Mouse (Mus musculus): ENCODE data around the gene Dlg4. TPM values are rescaled to one million over a fixed set of nuclear protein-coding genes. Genes with fewer than 3 reads are reported as not detected.

The Dlg4 gene
- total and polyA plus RNA-seq, 3 experiments = 6.5 to 24.7 TPM; not detected in 1

DNA sequence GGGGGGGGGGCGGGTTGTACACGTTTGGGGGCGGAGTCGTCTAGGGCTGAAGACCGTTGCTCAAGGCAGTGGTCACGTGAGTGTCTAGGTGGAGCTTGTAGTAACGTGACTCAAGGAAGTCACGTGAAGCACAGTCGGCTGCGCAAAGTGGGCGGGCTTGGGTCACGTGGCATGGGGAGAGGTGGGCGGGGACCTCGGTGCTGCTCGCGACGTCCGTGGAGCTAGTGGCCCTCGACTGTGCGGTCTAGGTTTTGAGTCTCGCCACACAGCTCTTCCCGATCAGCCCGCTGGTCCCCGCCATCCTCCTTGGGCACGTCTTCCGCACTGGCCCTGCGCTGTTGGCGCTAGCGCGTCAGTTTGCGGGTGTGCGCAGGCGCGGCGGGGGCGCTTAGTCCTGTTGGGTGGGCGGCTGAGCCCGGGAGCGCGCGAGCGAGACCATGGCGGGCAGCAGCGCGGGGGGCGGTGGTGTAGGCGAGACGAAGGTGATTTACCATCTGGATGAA lies 16.3 kb upstream of the Dlg4 start, which contains the start of gene Dvl2:
Gene Dvl2, plus strand, starts transcription at position 200 of the 503 bp plus-strand sequence.
- Histone ChIP-seq H3K4me3 (ENCODE audit: control insufficient read depth in 1 of 2, insufficient read depth in 1 of 2, low read depth in 2 of 2, low read length in 2 of 2) (peak within 1 kb of the TSS; percentile 69 to 83), H3K79me2 (ENCODE audit: control insufficient read depth, insufficient read depth, low read length, poor library complexity) (peaks cover 53% of the 10 kb centered on the region), H3K9ac (ENCODE audit: control insufficient read depth, low read depth, low read length, poor library complexity, severe bottlenecking) (peak within 1 kb of the TSS; percentile 87), H3K4me1 (ENCODE audit: control insufficient read depth in 1 of 2, insufficient read depth in 2 of 2, low read length in 2 of 2) (peaks cover 16 to 38% of the 10 kb centered on the region in 2 experiments), H3K36me3 (ENCODE audit: control insufficient read depth in 1 of 2, insufficient read depth in 2 of 2, low read length in 2 of 2) (peaks cover 8 to 39% of the 10 kb centered on the region in 2 experiments), H3K27me3 (ENCODE audit: control insufficient read depth in 1 of 2, insufficient read depth in 2 of 2, low read length in 2 of 2) (no peaks in the 10 kb centered on the region), H3K9me3 (replicated peaks; ENCODE audit: insufficient read depth, low read length) (no peaks in the 10 kb centered on the region), H3K27ac (ENCODE audit: control insufficient read depth, low read depth, low read length) (peak within 1 kb of the TSS; percentile 84)
- DNase-seq (ENCODE audit: low read depth, low spot score) = peak; percentile 99
- TF ChIP-seq BHLHE40 (IDR thresholded peaks at IDR 0.05; ENCODE audit: borderline replicate concordance, low read depth, low read length) (peak; percentile 99), POLR2A (IDR thresholded peaks at IDR 0.05; ENCODE audit: control insufficient read depth in 1 of 2, insufficient read depth in 1 of 2, low read depth in 1 of 2, low read length in 2 of 2, poor library complexity in 1 of 2) (peak; percentile 85 to 93), ZC3H11A (IDR thresholded peaks at IDR 0.05; ENCODE audit: low read depth, low read length) (no peak), GABPA (IDR thresholded peaks at IDR 0.05; ENCODE audit: low read depth, low read length) (no peak), MYB (IDR thresholded peaks at IDR 0.05; ENCODE audit: low read depth, low read length) (peak; percentile 85), TCF12 (IDR thresholded peaks at IDR 0.05; ENCODE audit: low read depth, low read length) (peak; percentile 51), POLR2AphosphoS2 (IDR thresholded peaks at IDR 0.05; ENCODE audit: low read length) (peak; percentile 98), MEF2A (IDR thresholded peaks at IDR 0.05; ENCODE audit: extremely low read depth, insufficient replicate concordance, low read depth, low read length, poor library complexity, severe bottlenecking) (no peak), CHD1 (IDR thresholded peaks at IDR 0.05; ENCODE audit: low read depth, low read length) (no peak), MYC (IDR thresholded peaks at IDR 0.05; ENCODE audit: low read depth, low read length) (peak; percentile 61; the same call in 1 of the 2 replicates), NELFE (IDR thresholded peaks at IDR 0.05; ENCODE audit: low read depth, low read length) (peak; percentile 59; the same call in 1 of the 2 replicates), CTCF (IDR thresholded peaks at IDR 0.05 in 2 of 3, conservative IDR thresholded peaks at IDR 0.05 in 1 of 3; ENCODE audit: control insufficient read depth in 1 of 3, insufficient read depth in 1 of 3, low read depth in 2 of 3, low read length in 3 of 3, poor library complexity in 1 of 3, severe bottlenecking in 1 of 3) (no peak), TAL1 (IDR thresholded peaks at IDR 0.05; ENCODE audit: low read length) (no peak), CHD2 (IDR thresholded peaks at IDR 0.05; ENCODE audit: low read length) (no peak), POLR2AphosphoS5 (IDR thresholded peaks at IDR 0.05; ENCODE audit: borderline replicate concordance, low read depth, low read length) (peak; percentile 26; the same call in 1 of the 2 replicates), JUND (IDR thresholded peaks at IDR 0.05; ENCODE audit: low read depth, low read length) (no peak), ETS1 (IDR thresholded peaks at IDR 0.05; ENCODE audit: low read depth, low read length) (peak; percentile 79), UBTF (IDR thresholded peaks at IDR 0.05; ENCODE audit: borderline replicate concordance, insufficient read depth, low read depth, low read length) (0 out of 2 replicates have a peak, but pooled peaks have one; percentile 76), USF2 (IDR thresholded peaks at IDR 0.05; ENCODE audit: borderline replicate concordance in 1 of 2, insufficient read depth in 1 of 2, low read depth in 1 of 2, low read length in 2 of 2) (peak; percentile 98 to 99), MXI1 (IDR thresholded peaks at IDR 0.05; ENCODE audit: low read depth, low read length) (peak; percentile 91; the same call in 1 of the 2 replicates), KAT2A (conservative IDR thresholded peaks at IDR 0.05; ENCODE audit: low read depth, low read length) (no peak), TBP (IDR thresholded peaks at IDR 0.05; ENCODE audit: low read depth, low read length) (no peak; the same call in 1 of the 2 replicates), ZNF384 (IDR thresholded peaks at IDR 0.05; ENCODE audit: low read depth, low read length) (no peak), EP300 (IDR thresholded peaks at IDR 0.05; ENCODE audit: low read depth in 1 of 2, low read length in 2 of 2) (peak in 1 of 2 experiments; percentile 64; a peak in 2 of 4 replicates), MAFK (IDR thresholded peaks at IDR 0.05; ENCODE audit: borderline replicate concordance, low read depth, low read length) (no peak), SIN3A (IDR thresholded peaks at IDR 0.05; ENCODE audit: low read length) (peak; percentile 95), NRF1 (IDR thresholded peaks at IDR 0.05; ENCODE audit: insufficient read depth, low read depth, low read length, poor library complexity, severe bottlenecking) (peak; percentile 79), E2F4 (IDR thresholded peaks at IDR 0.05; ENCODE audit: borderline replicate concordance, low read depth, low read length) (no peak), GATA1 (IDR thresholded peaks at IDR 0.05; ENCODE audit: low read depth, low read length) (no peak), ZMIZ1 (IDR thresholded peaks at IDR 0.05; ENCODE audit: low read depth, low read length) (peak; percentile 55; the same call in 1 of the 2 replicates), RAD21 (IDR thresholded peaks at IDR 0.05; ENCODE audit: low read depth, low read length) (no peak), MAX (IDR thresholded peaks at IDR 0.05; ENCODE audit: low read length) (peak; percentile 99), USF1 (IDR thresholded peaks at IDR 0.05; ENCODE audit: low read depth, low read length) (peak; percentile 97), RCOR1 (IDR thresholded peaks at IDR 0.05; ENCODE audit: low read depth, low read length) (no peak), ELF1 (IDR thresholded peaks at IDR 0.05; ENCODE audit: low read depth, low read length) (no peak), HCFC1 (IDR thresholded peaks at IDR 0.05; ENCODE audit: low read depth, low read length) (peak; percentile 89), ZKSCAN1 (IDR thresholded peaks at IDR 0.05; ENCODE audit: low read depth, low read length) (no peak)

All from MEL (cell line).